Mouse (Mus musculus) kidney, adult 18-20 months (tissue): ENCODE results near the gene Fam185a.

ENCODE experiments used
- DNase-seq: peaks from one replicate; pipeline ENCODE4 v3.0.0; 2021

Fam185a gene

DNA sequence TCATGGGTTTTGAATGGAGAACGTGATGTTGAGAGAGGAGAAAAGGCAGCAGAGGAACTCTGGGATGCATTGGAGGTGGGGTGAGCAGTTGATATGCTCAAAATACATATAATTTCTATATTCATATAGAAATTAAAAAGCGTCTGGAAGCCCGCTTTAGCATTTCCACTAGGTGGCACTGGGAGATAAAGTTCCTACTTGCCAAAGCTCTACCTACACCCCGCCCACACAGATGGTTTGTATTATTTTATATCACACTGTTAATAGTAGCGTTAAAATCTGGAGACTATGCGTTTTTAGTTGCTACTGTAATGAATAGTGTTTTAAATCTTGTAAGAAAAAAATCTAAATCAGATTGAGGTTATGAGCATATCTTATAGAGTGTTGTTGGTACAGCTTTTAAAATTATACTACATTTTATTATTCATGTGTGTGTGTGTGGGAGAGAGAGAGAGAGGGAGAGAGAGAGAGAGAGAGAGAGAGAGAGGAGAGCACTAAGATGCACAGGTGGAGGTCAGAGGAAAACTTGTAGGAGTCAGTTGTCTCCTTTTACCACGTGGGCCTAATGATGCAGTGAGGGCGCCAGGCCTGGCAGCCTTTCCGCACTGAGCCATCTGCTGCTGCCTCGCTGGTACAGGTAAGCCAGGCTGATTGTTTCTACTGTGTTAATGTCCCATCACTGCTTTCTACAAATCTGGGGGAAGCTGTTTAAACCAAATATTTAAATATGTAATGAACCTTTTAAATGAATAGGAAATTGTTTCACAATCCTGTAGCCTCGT, 9.6 kb downstream of the Fam185a start:
- no peak for DNase-seq

DNA sequence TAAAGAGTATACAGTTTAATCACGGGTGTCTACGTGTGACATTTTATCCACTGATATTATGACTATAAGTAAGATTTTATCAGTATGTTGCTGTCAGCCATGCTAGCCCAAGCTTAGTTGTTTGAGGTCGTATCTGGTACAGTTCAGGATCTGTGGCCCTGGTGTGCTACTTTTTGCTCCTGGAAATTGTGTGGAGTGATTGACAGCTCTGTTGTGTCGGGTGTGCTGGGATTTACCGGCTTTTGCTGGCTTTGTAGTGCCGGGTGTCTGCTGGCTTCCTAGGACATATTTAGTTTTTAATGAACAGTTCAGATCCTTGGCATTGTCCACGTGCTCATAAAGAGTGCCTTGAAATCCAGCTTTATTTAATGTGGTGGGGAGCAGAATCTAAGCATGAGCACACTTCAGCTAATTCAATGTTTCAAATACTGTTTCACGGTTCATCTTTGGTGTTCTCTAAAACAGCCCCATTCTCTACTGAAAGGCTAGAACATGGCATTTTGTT, 11.8 kb downstream of the Fam185a start:
- DNase-seq: no peak

DNA sequence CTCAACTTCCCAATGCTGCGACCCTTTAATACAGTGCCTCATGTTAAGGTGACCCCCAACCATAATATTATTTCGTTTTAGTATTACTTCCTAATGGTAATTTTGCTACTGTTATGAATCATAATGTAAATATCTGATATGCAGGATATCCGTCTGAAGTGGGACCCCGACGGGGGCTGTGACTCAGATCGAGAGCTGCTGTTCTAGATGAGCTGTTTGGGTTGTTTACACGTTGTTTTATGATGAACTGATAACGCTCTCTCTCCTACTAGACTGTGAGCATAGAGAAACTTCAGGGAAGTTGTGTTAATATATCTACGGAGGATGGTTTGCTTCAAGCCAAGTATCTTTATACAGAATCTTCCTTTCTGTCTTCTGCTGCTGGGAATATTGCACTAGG, 13.7 kb downstream of the Fam185a start:
- DNase-seq: no peak

DNA sequence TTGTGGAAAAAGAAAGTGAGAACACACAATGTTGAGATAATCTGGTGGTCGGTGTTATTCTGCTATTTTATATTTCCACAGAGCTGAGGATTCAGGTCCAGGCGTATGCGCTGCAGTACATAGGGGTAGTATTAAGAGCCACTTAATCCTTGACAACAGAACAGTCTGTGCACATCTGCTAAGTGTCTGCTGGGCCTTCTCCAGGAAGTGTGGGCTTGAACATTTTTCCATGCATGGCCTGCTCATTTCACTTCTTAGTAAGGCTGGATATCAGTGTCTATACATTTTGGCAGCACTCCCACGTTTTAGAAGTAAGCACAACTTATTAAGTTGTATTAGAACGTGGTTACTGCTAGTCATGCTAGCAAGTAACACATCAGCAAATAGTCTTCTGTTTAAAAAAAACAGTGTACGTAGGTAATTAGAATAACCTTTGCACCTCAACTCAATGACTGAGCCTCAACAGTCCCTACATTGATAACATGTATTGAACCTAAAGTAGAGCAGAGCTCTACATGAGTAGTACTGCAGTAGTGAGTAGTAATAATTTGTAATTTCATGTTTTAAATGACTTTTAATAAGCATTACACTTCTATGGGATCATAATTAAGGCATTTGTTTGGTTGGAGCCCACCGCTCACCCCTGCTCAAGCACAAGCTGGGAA, 14.8 kb downstream of the Fam185a start:
- no peak for DNase-seq

DNA sequence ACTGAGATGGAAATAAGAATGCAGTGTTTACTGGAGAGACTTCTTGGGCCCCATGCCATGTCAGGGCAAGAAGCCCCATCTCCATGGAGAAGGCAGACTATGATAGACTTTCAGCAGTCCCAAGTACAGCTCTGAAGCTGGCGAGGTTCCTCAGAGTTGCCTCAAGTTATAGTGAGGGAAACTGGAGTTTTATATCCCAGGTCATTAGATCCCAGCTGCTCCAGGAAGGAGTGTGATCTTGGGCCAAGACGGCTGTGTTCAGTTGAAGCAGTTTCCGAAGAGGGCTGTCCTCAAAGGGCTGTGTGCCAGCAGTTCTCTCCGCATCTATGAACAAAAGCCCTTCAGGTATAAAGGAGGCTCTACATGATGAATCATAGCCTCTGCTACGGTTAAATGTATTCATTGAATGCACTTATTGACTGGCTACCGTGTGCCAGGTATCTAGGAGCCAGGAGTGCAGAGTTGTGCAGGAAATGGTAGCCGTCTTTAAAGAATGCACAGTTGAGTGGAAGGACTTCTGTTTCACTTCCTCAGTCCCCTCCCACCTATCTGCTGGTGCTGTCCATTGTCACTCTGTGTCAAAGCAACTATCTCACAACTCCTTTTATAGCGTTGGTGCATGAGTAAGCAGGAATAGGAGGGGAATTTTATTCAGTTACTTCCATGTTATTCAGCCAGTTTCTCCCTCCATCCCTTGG, 16.2 kb downstream of the Fam185a start:
- DNase-seq: no peak

DNA sequence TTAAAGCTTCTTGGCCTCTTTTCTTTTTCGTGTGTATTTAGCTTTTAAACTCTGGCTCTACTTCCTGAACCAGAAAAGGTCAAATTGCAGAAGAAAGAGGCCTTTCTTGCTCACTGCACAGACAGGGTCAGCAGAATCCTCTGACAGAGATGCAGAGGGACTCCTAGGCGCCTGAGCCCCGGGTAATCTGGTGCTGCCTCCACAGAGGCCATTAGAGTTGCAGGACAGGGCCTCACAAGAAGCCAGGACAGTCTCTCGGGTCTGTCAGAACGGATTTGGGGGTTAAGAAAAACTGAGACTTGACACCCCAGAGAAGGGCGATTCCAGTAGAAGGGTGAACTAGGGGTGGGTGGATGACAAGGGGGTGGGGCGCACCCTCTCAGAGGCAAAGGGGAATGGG, 42.6 kb downstream of the Fam185a start:
- no peak for DNase-seq

DNA sequence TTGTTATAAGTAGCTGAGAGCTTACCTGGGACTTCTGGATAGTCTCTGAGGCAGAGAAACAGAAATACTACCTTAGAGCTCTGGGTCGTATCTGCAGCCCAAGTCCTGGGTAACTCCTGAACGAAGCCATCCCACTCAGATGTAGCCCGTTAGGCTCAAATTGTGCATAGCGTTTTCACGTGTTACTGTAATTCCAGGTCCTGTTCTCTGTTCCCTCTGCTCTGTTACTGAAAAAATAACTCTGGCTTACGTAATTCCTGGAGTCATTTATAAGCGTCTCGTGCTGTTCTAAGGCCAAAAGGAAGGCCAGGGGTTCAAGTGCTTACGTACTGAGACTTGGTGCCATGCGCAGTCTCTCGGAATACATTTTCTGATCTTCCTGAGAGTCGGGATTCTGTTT, 43.3 kb downstream of the Fam185a start:
- no peak for DNase-seq

DNA sequence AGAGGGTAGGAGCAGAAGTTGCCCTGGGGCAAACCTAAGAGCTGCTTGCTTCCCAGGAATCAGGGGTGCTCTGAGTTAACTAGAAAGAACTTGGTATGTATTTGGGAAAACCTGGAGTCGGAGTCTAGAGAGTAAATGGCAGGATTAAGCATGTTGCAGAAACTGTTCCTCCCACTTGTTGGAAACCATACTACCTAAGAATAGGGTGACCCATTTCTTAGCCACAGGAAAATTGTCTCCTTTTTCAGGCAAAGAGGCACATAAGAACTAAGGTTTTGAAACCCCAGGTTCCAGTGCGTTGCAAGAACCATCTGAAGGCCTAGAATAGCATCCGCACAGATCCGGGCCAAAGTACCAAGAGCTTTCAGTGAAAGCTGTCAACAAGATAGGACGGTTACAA, 53.7 kb downstream of the Fam185a start:
- no peak for DNase-seq

DNA sequence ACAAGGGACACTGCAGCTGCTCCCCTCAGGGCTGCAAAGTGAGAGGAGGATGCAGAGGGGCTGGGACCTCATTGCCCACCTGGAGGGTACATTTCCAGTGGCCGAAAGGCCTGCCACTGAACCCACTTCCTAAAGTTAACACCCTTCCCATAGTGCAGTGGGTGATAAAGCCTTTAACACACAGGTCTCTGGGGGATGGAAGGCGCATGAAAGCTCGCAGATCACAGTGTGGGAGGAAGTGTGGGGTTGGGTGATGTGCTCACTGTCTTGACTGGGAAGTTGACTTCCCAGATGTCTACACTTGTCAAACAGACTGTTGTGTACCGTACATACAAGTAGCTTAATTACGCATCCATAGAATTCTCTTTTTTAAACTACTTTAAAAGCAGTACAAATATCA, 55.0 kb downstream of the Fam185a start:
- DNase-seq: no peak

DNA sequence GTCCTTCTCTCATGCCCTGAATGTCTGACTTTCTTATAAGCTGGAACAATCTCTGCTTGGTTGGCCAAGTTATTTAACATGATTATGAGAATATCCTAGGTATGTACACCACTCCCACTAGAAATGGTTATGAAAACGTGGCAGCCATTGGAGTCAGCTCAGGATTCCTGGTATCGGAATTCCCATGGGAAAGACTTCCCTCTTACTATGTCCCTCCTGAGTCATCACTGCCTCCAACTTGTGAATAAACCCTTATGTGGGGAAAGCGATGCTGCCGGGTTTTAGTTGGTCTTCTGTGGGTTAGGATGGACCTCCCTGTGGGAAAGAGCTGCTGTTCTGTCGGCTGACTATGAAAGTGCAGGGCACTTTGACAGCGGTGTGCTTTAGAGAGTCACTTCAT, 56.8 kb downstream of the Fam185a start:
- no peak for DNase-seq

DNA sequence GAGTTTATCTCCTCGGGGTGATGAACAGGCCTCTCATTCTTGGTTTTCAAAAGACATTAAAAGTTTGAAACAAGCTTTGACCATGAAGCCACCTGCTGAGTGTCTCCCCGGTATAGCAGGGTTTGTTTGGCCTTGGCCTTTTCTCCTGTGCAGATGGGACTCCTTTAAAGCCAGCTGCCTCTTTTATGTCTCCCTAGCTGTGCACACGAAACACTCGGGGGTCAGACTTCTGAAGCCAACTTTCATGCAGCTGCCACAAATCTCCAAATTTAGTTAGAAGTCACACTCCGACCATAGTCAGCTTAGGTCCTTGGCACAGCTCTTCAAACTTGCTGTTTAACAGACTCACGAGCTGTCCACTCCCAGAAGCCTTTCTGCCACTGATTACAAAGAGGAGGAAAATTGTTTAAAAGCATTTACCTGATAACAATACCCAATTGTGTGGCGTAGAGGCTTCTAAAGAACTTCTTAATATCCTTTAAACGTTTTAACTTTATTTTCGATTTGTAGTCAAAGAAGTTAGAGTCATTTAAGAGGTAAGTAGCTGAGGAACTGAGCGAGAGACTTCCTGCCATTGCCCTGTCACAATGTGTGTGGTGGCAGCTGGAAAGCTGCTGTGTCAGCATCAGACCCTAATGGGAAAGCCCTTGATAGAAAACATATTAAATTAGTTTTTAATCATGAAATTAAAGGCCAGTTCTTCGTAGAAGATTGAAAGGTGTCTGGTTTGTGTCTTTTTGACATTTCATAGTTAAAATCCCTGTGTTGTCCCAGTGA, 57.9 kb downstream of the Fam185a start:
- no peak for DNase-seq

DNA sequence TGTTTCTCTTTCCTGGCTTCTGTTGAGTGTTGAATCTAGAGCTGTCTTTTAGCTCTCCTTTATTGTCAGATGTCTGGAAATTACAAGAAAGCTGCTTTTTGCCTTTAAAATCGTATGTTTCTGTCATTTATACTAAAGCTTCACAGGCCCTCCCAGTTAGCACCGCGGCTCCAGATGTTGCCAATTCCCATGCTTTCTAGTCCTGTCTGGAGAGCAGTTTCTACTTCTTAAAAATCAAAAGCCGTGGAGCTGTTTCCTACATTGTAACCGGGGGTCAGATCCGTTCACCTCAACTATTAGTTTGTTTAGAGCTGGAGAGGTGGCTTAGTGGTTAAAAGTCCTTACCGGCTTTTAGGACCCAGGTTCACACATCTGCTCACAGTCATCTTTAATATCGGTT, 58.5 kb downstream of the Fam185a start:
- no peak for DNase-seq

DNA sequence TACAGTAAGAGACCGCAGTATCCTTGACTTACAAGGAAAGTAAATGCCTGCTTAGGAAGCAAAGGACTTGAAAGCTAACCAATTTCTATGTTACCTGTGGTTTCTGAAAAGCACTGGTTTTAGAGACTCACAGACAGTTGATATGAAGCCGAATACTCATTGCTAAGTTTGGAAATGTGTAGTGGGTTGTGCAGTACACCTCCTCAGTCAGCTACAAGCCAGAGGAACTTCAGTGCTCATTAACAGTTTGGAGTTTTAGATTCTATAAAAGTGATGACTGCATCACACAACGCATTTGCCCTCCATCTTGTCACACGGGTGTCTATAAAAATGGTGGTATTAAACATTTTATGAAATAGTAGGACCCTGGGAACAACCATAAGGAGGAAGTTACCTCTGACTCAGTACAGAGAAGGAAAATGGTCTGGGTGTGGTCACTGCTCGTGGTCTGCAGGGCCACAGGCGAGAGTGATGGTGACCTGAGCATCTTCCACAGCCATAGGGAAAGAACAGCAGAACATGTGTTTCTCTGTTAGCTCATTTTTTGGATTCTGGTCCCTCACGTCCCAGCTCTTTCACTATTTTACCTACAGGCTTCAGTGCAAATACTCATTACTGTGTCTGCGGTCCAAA, 60.6 kb downstream of the Fam185a start:
- DNase-seq: no peak

DNA sequence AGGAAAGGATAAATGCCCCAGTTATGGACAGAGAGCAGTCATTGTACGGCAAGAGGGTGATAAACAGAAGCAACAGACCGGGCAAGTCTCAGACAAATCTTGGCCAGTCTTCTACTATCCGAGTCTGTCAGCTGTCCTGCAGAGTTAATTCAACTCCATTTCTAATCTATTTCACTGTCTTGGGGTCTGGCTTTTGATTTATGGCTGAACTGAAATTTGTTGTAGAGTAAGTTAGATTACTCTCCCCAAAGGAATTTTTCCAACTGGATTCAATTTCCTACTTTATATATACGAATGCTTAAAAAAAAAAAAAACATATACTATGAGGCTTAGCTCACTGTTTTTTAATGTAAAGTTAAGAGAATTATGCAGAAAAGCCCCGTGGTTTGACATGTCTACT, 62.0 kb downstream of the Fam185a start:
- DNase-seq: no peak

DNA sequence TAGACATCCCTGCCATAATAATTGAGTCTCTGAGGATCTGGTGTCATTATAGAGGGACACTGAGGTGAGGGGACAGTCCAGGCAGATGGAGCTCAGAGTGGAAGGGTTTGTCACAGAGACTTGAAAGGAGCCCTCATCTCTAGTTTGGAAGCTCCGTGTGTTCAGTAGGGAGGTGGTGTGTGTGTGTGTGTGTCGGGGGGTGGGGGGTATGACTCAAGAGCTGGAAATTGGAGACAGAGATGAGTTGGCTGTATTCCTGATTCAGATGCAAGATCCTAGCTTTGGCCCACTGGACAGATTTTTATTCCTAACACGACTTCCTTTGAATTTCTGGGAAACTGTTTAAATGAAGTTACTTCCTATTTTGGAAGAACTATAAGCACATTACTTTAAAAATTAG, 62.5 kb downstream of the Fam185a start:
- DNase-seq: no peak

DNA sequence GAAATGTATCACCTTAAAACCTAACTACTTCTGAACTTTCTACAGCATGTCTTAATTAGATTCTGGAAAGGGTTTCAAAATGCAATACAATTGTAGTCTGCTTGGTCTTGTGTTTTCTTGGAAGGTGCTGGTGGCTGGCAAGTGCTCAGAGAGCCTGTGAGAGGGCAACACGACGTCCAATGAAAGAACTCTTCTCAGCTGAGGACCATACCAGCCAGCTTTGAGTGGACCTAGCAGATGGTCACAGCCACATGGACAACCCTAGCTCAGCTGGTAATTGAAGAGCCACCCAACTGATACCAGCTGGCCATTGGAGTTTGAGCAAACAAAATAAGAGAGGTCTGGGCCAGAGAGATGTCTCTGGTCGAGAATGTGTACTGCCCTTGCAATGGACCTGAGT, 63.0 kb downstream of the Fam185a start:
- no peak for DNase-seq

DNA sequence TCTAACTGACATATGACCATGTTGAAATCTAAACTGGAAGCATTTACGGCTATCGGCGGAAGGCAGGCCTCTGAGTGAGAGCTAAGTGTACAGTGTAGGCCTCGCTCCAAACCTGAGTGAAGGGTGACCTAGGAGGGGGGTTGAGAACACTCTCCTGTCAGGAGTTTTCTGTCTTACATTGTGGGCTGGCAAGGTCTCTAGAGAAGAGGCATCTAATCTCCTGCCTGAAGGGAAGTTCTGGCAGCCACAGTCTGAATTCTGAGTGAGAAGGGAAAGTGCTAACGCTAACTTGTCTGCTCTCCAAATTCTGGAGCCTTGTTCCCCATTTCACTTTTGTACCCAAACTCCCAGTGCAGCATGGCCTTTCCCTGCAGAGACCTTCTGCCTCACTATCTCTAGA, 63.7 kb downstream of the Fam185a start:
- no peak for DNase-seq

DNA sequence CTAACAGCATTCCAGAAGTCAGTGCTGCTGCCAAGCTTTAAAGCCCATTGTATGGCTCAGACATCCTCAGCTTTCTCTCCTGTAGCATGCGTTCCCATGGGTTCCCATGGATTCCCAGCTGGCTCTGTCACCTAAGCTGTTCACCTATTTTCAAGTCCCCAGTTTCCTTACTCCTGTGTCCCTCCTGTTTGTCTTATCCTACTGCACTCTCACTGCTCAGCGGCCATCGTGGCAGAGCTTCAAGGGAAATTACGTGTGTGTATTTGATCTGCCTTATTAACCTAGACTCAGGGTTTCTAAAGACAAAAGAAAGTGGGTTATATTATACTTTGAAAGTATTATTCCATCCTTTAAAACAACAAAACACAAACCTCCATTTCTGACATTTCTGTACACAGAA, 64.4 kb downstream of the Fam185a start:
- no peak for DNase-seq

DNA sequence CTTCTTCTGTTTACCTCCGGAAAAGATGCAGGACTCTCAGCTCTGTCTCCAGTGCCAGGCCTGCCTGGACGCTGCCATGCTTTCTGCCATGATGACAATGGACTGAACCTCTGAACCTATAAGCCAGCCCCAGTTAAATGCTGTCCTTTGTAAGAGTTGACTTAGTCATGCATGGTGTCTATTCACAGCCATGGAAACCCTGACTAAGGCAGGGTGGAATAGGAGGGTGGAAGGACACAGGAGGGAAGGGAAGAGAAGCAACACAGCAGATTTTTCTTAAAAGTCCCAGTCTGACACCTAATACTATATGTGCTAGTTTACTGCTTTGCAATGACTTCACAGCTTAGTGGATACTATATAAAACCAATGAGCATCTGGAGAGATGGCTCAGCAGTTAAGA, 66.7 kb downstream of the Fam185a start:
- DNase-seq: no peak

DNA sequence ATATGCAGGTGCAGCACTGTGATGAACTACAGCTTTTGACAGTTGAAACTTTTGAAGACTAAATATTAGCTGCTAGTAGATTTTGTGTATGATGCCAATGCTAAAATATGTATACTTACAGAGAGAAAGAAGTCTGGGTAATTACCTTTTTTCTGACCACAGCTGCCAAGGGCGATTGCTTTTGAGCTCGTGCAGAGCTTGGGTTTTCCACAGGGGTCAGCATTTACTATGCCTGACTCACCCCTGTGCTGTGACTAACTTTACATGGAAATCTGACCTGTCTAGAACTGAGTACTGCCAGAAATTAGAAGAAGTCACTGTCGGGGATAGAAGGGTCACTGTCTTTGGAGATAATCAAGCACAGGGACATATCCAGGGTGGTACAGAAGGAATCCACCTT, 67.5 kb downstream of the Fam185a start:
- no peak for DNase-seq

DNA sequence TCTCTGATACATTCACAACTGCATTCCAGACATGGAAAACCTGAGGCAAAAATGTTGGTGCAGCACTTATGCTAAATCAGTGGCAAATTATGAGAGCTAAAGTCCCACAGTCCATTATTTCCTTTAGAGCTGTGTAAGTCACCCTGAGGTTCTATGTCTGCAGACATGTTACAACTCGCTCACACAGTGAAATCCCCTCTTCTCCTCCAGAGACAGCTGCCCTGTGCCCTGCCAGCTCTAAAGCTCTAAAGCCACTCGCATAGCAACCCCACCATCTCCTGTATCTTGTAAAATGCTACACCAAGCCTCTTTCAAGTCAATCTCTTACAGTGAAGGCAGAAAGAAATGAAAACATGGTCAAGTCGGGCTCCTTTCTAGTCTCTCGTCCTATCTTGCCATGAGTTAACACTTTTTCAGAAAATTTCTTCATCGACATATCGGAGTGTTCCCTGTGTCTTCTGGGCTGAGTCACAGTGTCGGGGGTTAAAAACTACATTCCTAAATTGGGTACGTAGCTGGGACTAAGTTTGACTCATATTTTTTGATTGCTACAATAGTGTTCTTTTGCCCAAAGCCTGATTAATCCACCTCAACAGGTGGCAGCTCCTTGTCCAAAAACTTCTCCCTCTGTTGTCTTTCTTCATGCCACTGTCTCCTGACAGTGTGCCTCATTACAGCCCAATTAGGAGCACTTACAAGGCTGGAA, 68.7 kb downstream of the Fam185a start:
- DNase-seq: no peak

DNA sequence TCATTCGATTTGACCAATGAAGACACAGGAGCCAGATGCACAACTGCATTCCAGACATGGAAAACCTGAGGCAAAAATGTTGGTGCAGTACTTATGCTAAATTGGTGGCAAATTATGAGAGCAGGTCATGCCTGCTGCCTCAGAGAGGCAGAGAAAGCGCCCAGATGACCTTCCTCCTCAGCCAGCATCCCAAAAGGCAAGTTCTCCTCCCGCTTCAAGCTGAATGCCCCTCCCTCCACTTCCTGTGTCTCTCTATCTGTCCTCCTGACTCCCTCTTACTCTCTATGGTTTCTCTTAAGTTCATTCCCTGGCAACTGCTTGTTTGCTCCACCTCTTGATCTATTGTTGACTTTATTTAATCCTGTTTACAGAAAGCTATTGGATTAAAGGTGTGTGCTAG, 70.0 kb downstream of the Fam185a start:
- no peak for DNase-seq
